Mouse (Mus musculus) E14TG2a.4 (cell line): Measurements from ENCODE around the gene Fbxw9.

Experiments
- H3K27me3 ChIP-seq: 2 replicates; pipeline ENCODE4 v1.6.1; 2014; ENCODE audit warnings: low read length, control low read depth; ENCODE audit not compliant: insufficient read depth
- H3K36me3 ChIP-seq: 2 replicates; pipeline ENCODE4 v1.6.1; 2014; ENCODE audit warnings: low read length, control low read depth; ENCODE audit not compliant: insufficient read depth
- H3K4me1 ChIP-seq: replicated peaks from 2 replicates; pipeline ENCODE4 v1.6.1; 2014; ENCODE audit warnings: low read depth, low read length, control low read depth
- H3K4me3 ChIP-seq: replicated peaks from 2 replicates; pipeline ENCODE4 v1.5.1; 2014; ENCODE audit warnings: mild to moderate bottlenecking, low read length
- H3K9me3 ChIP-seq: 2 replicates; pipeline ENCODE4 v1.6.1; 2014; ENCODE audit warnings: low read length, control low read depth
- CTCF ChIP-seq: conservative IDR thresholded peaks from 2 replicates; pipeline ENCODE4 v1.5.1; 2014; ENCODE audit warnings: low read length
- NANOG ChIP-seq: IDR thresholded peaks from 2 replicates; pipeline ENCODE4 v1.6.1; 2014; ENCODE audit warnings: borderline replicate concordance, low read length, mixed read lengths
- POU5F1 ChIP-seq: IDR thresholded peaks from 2 replicates; pipeline ENCODE4 v1.6.1; 2014; ENCODE audit warnings: low read length, borderline replicate concordance

The Fbxw9 gene

DNA sequence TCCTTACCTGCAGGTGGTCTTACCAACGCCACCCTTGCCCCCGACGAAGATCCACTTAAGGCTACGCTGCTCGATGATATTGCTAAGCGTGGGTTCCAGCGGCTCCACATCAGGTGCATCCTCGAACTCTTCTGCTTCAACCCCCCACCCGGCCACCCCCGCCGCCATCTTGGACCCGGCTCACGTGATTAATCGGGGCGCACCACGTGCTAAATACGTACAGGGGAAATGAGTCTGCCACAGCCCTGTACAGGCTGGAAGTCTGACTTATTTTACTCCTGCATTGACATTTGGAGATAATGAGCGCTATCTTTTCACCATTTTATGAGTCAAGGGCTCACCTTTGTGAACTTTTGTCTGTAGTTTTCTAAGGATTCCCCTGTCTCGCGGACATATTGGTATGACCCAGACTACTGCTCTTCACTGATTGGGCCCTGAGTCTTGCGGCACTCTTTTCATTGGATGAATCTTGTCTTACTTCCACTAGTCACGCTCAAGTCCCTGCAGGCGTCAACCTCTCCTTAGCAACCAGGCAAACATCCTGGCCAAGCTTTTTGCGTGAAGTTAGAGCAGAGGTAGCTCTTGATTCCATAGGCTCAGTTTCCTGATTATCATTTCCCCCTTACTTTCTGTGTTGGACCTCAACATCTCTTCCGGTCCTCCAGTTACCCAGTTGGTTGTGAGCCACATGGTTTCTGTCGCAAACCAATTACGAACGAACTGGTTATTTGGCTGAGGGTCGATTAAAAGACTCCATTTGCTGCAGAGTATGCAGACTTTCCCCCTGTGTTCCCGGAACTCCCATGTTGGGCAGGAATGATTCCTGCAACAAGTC, 34.5 kb upstream of the Fbxw9 start, which contains the start of gene Asna1:
Gene Asna1 (minus strand): TSS at position 184 of the 835 bp plus-strand sequence.
- Histone ChIP-seq H3K4me3 (peak within 1 kb of the TSS; percentile 100), H3K9me3 (no peaks in the 10 kb centered on the region)

DNA sequence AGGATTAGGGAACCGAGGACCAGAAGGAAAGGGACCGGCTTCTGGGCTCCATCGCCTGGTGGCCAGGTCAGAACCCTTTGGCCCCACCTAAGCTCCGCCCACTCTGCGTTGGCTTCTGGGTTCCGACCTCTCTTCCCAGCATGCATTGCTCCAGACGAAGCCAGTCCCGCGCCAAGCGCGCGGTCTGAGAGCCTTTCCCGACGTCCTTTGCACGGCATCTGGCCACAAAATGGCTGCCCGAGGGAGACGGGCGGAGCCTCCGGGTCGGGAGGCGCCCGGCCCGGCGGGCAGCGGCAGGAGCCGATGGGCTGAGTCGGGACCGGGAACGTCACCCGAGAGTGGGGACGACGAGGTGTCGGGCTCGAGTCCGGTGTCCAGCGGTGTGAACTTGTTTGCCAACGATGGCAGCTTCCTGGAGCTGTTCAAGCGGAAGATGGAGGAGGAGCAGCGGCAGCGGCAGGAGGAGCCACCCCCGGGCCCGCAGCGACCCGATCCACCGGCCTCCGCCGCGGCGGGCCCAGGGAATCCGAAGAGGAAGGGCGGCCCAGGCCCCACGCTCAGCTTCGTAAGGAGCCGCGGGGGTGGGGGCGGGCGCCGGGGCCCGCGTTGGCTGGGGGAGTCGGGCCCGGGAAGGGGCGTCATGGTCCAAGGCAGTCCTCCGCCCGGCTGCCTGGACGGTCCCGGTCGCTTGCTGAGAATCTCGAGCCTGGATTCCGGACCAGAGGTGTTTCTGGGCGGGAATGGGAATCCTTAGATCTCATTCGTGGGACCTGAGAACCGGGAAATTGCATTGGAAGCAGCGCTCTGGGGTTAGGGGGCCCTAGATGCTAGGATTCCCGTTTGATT, 33.0 kb upstream of the Fbxw9 start, which contains the start of gene Trir:
Gene Trir (plus strand): TSS at position 154 of the 846 bp plus-strand sequence.
- H3K9me3 ChIP-seq, result no peaks in the 10 kb centered on the region
- H3K36me3 ChIP-seq, result peaks cover 62% of the 10 kb centered on the region
- no peaks in the 10 kb centered on the region for H3K27me3 ChIP-seq
- H3K4me1 ChIP-seq, result peaks cover 73% of the 10 kb centered on the region
- TF ChIP-seq CTCF (no peak), NANOG (no peak), POU5F1 (no peak)
- peak within 1 kb of the TSS; percentile 100 for H3K4me3 ChIP-seq

More for the DNA sequence above, 34.5 kb upstream of the Fbxw9 start, which contains the start of gene Asna1:
- Histone ChIP-seq H3K36me3 (peaks cover 63% of the 10 kb centered on the region), H3K4me1 (peaks cover 76% of the 10 kb centered on the region), H3K27me3 (no peaks in the 10 kb centered on the region)
- TF ChIP-seq CTCF (no peak), NANOG (no peak), POU5F1 (no peak)

DNA sequence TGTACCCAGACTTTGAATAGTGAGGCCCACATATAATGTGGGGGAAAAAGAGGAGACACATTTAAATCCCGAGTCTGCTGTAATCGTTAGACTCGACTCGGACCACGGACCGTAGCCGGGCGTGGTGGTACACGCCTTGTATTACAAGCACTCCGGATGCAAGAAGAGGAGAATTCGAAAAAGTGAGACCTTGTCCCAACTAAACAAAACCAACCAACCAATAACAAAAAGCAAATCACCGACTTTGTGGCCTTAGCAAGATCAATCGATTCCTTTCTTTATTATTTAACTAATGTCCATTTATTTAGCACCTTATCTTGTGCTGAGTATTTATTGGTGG, 32.4 kb upstream of the Fbxw9 start:
- H3K9me3 ChIP-seq, result no peaks in the 10 kb centered on the region

DNA sequence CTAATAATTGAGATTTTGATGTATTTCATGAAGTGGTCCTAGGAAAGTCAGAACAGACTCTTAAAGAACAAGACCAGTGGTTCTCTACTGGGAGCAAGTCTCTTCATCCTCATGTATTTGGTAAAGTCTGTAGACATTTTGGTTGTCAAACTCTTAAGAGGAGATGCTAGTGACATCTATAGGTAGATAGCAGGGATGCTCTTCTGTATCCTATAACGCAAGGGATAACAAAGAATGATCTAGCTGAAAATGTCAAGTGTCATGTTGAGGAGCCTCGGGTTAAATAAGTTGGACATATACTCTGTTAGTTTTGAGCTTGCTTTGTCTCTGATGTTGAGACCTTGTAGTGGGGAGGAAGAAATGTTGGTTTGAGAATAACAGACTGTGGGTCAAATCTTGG, 31.9 kb upstream of the Fbxw9 start:
- H3K36me3 ChIP-seq, result peaks cover 62% of the 10 kb centered on the region
- H3K4me3 ChIP-seq, result peak overlapping the region; percentile 100
- TF ChIP-seq NANOG (no peak), CTCF (no peak), POU5F1 (no peak)
- no peaks in the 10 kb centered on the region for H3K9me3 ChIP-seq
- peaks cover 76% of the 10 kb centered on the region for H3K4me1 ChIP-seq
- H3K27me3 ChIP-seq, result no peaks in the 10 kb centered on the region

More for the DNA sequence above, 32.4 kb upstream of the Fbxw9 start:
- H3K4me1 ChIP-seq, result peaks cover 74% of the 10 kb centered on the region
- peak overlapping the region; percentile 100 for H3K4me3 ChIP-seq
- no peak for TF ChIP-seq NANOG
- no peak for TF ChIP-seq POU5F1
- no peak for TF ChIP-seq CTCF
- peaks cover 62% of the 10 kb centered on the region for H3K36me3 ChIP-seq
- no peaks in the 10 kb centered on the region for H3K27me3 ChIP-seq

DNA sequence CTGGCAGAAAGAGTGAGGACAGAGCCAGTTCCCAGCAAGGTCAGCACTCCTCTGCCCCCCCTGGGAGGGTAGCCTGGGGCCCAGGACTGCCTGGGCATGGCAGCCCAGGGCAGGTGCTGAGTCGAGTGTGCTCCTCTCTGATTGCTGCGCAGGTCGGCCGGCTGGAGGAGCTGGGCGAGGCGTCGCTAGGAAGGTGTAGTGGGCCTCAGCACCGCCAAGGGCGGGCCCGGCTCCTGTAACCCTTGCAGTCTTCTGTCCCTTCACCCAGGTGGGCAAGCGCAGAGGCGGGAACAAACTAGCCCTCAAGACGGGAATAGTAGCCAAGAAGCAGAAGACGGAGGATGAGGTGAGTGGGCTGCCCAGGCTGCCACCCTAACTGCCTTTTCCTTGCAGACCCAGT, 30.6 kb upstream of the Fbxw9 start:
- Histone ChIP-seq H3K9me3 (no peaks in the 10 kb centered on the region), H3K36me3 (peaks cover 58% of the 10 kb centered on the region), H3K4me1 (peaks cover 76% of the 10 kb centered on the region), H3K27me3 (no peaks in the 10 kb centered on the region), H3K4me3 (peak overlapping the region; percentile 100)
- TF ChIP-seq CTCF (no peak), NANOG (no peak), POU5F1 (no peak)

DNA sequence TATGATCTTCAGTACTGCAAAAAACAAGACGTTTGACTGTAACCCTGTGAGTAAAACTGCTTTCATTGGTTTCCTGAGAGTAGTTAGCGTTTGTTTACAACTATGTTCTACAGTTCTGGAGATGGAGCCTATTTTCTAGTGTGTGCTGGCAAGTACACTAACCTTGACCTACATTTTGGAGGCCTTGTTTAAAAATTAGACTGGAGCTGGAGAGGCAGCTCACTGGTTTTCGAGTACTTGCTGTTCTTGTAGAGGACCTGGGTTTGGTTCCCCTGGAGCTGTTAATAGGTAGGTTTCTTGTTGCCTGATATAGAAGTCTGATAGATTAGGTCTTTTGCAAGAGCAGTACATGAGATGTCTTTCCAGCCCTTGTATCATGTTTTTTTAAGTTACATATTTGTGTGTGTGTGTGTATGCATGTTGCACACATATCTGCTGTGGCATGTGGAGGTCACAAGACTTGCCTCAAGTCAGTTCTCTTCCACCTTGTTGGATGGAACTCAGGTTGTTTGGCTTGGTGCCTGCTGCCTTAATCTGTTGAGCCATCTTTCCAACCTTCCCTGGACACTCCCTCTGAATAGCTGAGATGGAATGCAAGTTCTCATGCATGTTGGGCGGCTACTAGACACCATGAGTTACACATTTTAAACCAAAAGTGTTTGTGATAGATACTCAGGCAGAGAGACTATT, 27.1 kb upstream of the Fbxw9 start:
- Histone ChIP-seq H3K27me3 (no peaks in the 10 kb centered on the region), H3K9me3 (no peaks in the 10 kb centered on the region), H3K36me3 (peaks cover 57% of the 10 kb centered on the region), H3K4me1 (peaks cover 72% of the 10 kb centered on the region), H3K4me3 (no peak overlapping the region)
- no peak for TF ChIP-seq CTCF
- TF ChIP-seq POU5F1, result no peak
- TF ChIP-seq NANOG, result no peak

DNA sequence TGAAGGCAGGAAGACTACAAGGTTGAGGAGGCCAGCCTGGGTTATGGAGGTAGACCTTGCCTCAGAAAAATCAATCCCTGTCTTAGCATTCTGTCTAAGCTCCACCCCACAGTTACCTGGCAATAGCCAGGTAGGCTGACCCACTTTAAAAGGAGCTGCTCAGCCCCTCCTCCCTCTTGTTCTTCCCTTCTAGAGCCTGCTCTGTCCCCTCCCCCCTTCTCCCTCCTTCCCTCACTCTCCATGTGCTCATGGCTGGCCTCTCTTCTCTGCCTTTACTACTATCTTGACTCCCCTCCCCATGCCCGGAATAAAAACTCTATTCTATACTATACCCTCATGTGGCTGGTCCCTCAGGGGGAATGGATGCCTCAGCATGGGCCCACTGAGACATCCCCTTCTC, 26.0 kb upstream of the Fbxw9 start:
- Histone ChIP-seq H3K4me1 (peaks cover 68% of the 10 kb centered on the region), H3K27me3 (no peaks in the 10 kb centered on the region), H3K9me3 (no peaks in the 10 kb centered on the region), H3K4me3 (peak overlapping the region; percentile 94; the same call in 1 of the 2 replicates), H3K36me3 (peaks cover 55% of the 10 kb centered on the region)
- no peak for TF ChIP-seq NANOG
- no peak for TF ChIP-seq CTCF
- TF ChIP-seq POU5F1, result no peak

DNA sequence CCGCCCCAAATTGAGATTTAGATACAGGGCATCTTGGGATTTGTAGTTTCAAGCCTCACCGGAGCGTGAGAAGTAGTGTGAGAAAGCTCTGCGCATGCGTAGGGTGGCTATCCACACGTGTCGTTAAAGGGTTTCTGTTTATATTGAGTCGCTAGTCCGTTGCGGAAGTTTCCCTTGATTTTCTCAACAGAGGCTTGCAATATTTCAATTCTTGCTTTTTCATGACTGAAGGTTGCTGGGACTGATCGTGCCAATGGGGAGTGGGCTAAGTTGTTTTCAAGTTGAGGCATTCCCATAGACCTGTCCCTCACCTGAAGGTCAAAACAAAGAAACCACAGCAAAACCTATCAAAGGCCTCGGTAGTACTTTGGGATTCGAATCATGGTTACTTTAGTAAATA, 25.1 kb upstream of the Fbxw9 start:
- Histone ChIP-seq H3K36me3 (peaks cover 55% of the 10 kb centered on the region), H3K4me3 (peak overlapping the region; percentile 94), H3K9me3 (no peaks in the 10 kb centered on the region)

More for the DNA sequence above, 25.1 kb upstream of the Fbxw9 start:
- TF ChIP-seq POU5F1 (no peak), CTCF (no peak), NANOG (no peak)
- Histone ChIP-seq H3K27me3 (no peaks in the 10 kb centered on the region), H3K4me1 (peaks cover 67% of the 10 kb centered on the region)
